In the genomic region with DNA sequence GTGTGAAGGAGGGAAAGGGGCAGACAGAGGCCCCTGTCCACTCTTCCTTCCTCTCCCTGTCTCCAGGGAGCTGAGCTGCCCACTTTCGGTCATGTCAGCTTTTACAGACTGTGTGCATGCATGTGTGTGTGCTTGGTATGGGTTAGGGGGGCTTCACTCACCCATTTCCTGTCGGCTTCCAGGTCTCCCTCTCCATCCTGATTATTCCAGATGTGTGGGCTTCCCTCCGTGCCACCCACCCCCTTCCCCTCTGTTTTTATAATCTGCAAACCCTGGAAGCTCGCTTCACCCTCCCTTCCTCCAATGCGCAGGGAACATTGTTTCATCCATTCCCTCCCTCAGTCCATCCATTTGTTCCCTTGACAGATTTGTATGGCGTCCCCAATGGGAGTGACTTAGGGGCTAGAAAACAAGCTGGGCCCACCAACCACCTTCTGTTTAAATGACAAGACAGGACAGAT, we compare ENCODE assay signal across 10 mouse cellular contexts. TPM values are rescaled to one million over a fixed set of nuclear protein-coding genes. Genes with fewer than 3 reads are reported as not detected.
DNase-seq lines count a peak whose midpoint lies in the region; ATAC-seq and TF ChIP-seq lines count a peak whose summit lies in the region.
"Had no signal": no experiment of that assay in that cellular context is flagged by ENCODE, and none has a peak within 500 bp of the region (broad histone marks: within the 10 kb centered on the region; RNA-seq: fewer than 3 reads in every experiment).

No protein-coding gene starts in this region.

- no peak for DNase-seq in kidney, adult 8-10 months
- no peak for DNase-seq in forebrain, embryonic 11.5 days (ENCODE audit: low spot score)
- peak; percentile 61 for DNase-seq in neural tube, embryonic 11.5 days (ENCODE audit: low spot score)
- DNase-seq in layer of hippocampus, adult 2 months (ENCODE audit: low spot score in 2 of 2): no peak
- DNase-seq in urinary bladder, postnatal 10 days (ENCODE audit: low spot score): no peak
- DNase-seq in layer of hippocampus, adult 11-12 months (ENCODE audit: low spot score): no peak
- DNase-seq: heart, postnatal 4 days; thymus, adult 18-20 months had no signal

- H3K27me3 ChIP-seq in kidney, embryonic 15.5 days: no peaks in the 10 kb centered on the region
- H3K27me3 ChIP-seq in forebrain, embryonic 11.5 days (ENCODE audit: control insufficient read depth, insufficient read depth, low read length): no peaks in the 10 kb centered on the region
- no peaks in the 10 kb centered on the region for H3K27me3 ChIP-seq in intestine, embryonic 16.5 days (replicated peaks; ENCODE audit: control insufficient read depth, insufficient read depth, low read length)
- no peaks in the 10 kb centered on the region for H3K27me3 ChIP-seq in neural tube, embryonic 11.5 days (ENCODE audit: control insufficient read depth, insufficient read depth, low read length)

- no peak overlapping the region for H3K4me3 ChIP-seq in kidney, embryonic 15.5 days (replicated peaks)
- H3K4me3 ChIP-seq in forebrain, embryonic 11.5 days (ENCODE audit: low read depth, low read length): no peak overlapping the region
- no peak overlapping the region for H3K4me3 ChIP-seq in intestine, embryonic 16.5 days (ENCODE audit: low read length)
- H3K4me3 ChIP-seq in neural tube, embryonic 11.5 days (ENCODE audit: low read depth, low read length): no peak overlapping the region
- no peak overlapping the region for H3K4me3 ChIP-seq in layer of hippocampus, adult 2 months

- H3K4me1 ChIP-seq in kidney, embryonic 15.5 days: peaks cover 50% of the 10 kb centered on the region
- H3K4me1 ChIP-seq in forebrain, embryonic 11.5 days (replicated peaks; ENCODE audit: control insufficient read depth, insufficient read depth, low read length): peaks cover 52% of the 10 kb centered on the region
- H3K4me1 ChIP-seq in intestine, embryonic 16.5 days (ENCODE audit: control insufficient read depth, insufficient read depth, low read length): peaks cover 32% of the 10 kb centered on the region
- peaks cover 52% of the 10 kb centered on the region for H3K4me1 ChIP-seq in neural tube, embryonic 11.5 days (ENCODE audit: control insufficient read depth, insufficient read depth, low read length)

- 19% methylated on average over 6 of the region's 6 CpGs for WGBS in kidney, embryonic 15.5 days
- WGBS in forebrain, embryonic 11.5 days: 27% methylated on average over 6 of the region's 6 CpGs
- 44% methylated on average over 6 of the region's 6 CpGs for WGBS in intestine, embryonic 16.5 days
- 3% methylated on average over 6 of the region's 6 CpGs for WGBS in neural tube, embryonic 11.5 days

- no peak overlapping the region for H3K4me2 ChIP-seq in kidney, embryonic 15.5 days
- H3K4me2 ChIP-seq in forebrain, embryonic 11.5 days (ENCODE audit: low read depth, low read length, severe bottlenecking): no peak overlapping the region
- H3K4me2 ChIP-seq in intestine, embryonic 16.5 days (ENCODE audit: low read depth, low read length): no peak overlapping the region
- H3K4me2 ChIP-seq in neural tube, embryonic 11.5 days (ENCODE audit: low read depth): peak overlapping the region; percentile 12

- no peak for TF ChIP-seq CTCF in layer of hippocampus, adult 2 months (conservative IDR thresholded peaks at IDR 0.05)

- peaks cover 24% of the 10 kb centered on the region for H3K36me3 ChIP-seq in kidney, embryonic 15.5 days
- peaks cover 8% of the 10 kb centered on the region; the same call in 1 of the 2 replicates for H3K36me3 ChIP-seq in forebrain, embryonic 11.5 days (ENCODE audit: control insufficient read depth, insufficient read depth, low read length)
- H3K36me3 ChIP-seq in intestine, embryonic 16.5 days (ENCODE audit: control insufficient read depth, insufficient read depth, low read length): peaks cover 10% of the 10 kb centered on the region
- peaks cover 5% of the 10 kb centered on the region for H3K36me3 ChIP-seq in neural tube, embryonic 11.5 days (ENCODE audit: control insufficient read depth, insufficient read depth, low read length)

- peak overlapping the region; percentile 56 for H3K27ac ChIP-seq in kidney, embryonic 15.5 days
- peak overlapping the region; percentile 96 for H3K27ac ChIP-seq in forebrain, embryonic 11.5 days (ENCODE audit: low read depth, low read length)
- peak overlapping the region; percentile 18; the same call in 1 of the 2 replicates for H3K27ac ChIP-seq in intestine, embryonic 16.5 days (ENCODE audit: low read length)
- peak overlapping the region; percentile 97 for H3K27ac ChIP-seq in neural tube, embryonic 11.5 days (ENCODE audit: low read depth, low read length)
- no peak overlapping the region for H3K27ac ChIP-seq in layer of hippocampus, adult 2 months

- no peaks in the 10 kb centered on the region for H3K9me3 ChIP-seq in kidney, embryonic 15.5 days (replicated peaks)
- no peaks in the 10 kb centered on the region for H3K9me3 ChIP-seq in forebrain, embryonic 11.5 days (ENCODE audit: control insufficient read depth, low read length)
- H3K9me3 ChIP-seq in intestine, embryonic 16.5 days (ENCODE audit: control insufficient read depth, low read length): no peaks in the 10 kb centered on the region
- no peaks in the 10 kb centered on the region for H3K9me3 ChIP-seq in neural tube, embryonic 11.5 days (ENCODE audit: control insufficient read depth, low read length)

- ATAC-seq in kidney, embryonic 15.5 days (replicated peaks; ENCODE audit: low FRiP score): no peak
- ATAC-seq in forebrain, embryonic 11.5 days (replicated peaks; ENCODE audit: low FRiP score): no peak
- ATAC-seq in intestine, embryonic 16.5 days: no peak; the same call in 1 of the 2 replicates
- no peak for ATAC-seq in neural tube, embryonic 11.5 days (ENCODE audit: insufficient read depth, low FRiP score, low TSS enrichment)

- no peak overlapping the region for H3K9ac ChIP-seq in kidney, embryonic 15.5 days
- H3K9ac ChIP-seq in forebrain, embryonic 11.5 days (ENCODE audit: low read length): peak overlapping the region; percentile 53
- no peak overlapping the region for H3K9ac ChIP-seq in intestine, embryonic 16.5 days (ENCODE audit: low read depth, low read length)
- H3K9ac ChIP-seq in neural tube, embryonic 11.5 days (ENCODE audit: low read length): peak overlapping the region; percentile 61; the same call in 1 of the 2 replicates

RNA-seq across cellular contexts. Expression of gene Src, which starts 56.1 kb away (rescaled TPM):
- polyA plus RNA-seq in kidney, embryonic 15.5 days (2015; fragmentation: Nextera tagmentation; extraction: Ambion mirVana): 17.6 and 18.2 TPM in 2 replicates
- 20.3 and 23.2 TPM in 2 replicates for polyA plus RNA-seq in forebrain, embryonic 11.5 days (2014; fragmentation: Nextera tagmentation; extraction: Ambion mirVana)
- 11.8 and 15.5 TPM in 2 replicates for polyA plus RNA-seq in intestine, embryonic 16.5 days (2015; fragmentation: Nextera tagmentation; extraction: Ambion mirVana)
- polyA plus RNA-seq in neural tube, embryonic 11.5 days (2014; fragmentation: Nextera tagmentation; extraction: Ambion mirVana): 15.1 and 17.8 TPM in 2 replicates
- 100 to 1,000 TPM; 150 to 156 TPM for total RNA-seq in layer of hippocampus, adult 2 months (2021)

Comparison
In these comparisons a context has a peak if more than half of its experiments do, and no peak if none do; other contexts are left out.
1. H3K9ac ChIP-seq: peak in forebrain, embryonic 11.5 days (single experiment) and neural tube, embryonic 11.5 days (single experiment); none in kidney, embryonic 15.5 days (single experiment) and intestine, embryonic 16.5 days (single experiment).